Mouse (Mus musculus) embryonic facial prominence, embryonic 11.5 days (tissue): ENCODE results near the gene Timp3. TPM values are rescaled to one million over a fixed set of nuclear protein-coding genes. Genes with fewer than 3 reads are reported as not detected.
"Not testable (repeated sequence)": the region's sequence is repeated elsewhere in the genome, so short reads cannot be mapped to it uniquely, and the experiment has no call there.

Experiments
- ATAC-seq: fragments of 200-750 bp; cut with Nextera tagmentation; replicated peaks from 2 replicates; pipeline ENCODE4 v1.8.0; 2017; ENCODE audit warnings: low read depth; ENCODE audit not compliant: insufficient number of reproducible peaks, low FRiP score, low TSS enrichment
- DNase-seq: peaks from one replicate; pipeline ENCODE4 v3.0.0-alpha.2; 2015; ENCODE audit warnings: low spot score
- H3K27ac ChIP-seq: fragments of 300-500 bp; sonication (generic); replicated peaks from 2 replicates; pipeline ENCODE4 v1.5.1; 2014; ENCODE audit warnings: mild to moderate bottlenecking, low read depth, low read length, control low read depth
- H3K27me3 ChIP-seq: fragments of 300-500 bp; sonication (generic); 2 replicates; pipeline ENCODE4 v1.6.1; 2014; ENCODE audit warnings: mild to moderate bottlenecking, low read length, moderate library complexity, mixed read lengths; ENCODE audit not compliant: control insufficient read depth, insufficient read depth
- H3K36me3 ChIP-seq: fragments of 300-500 bp; sonication (generic); replicated peaks from 2 replicates; pipeline ENCODE4 v1.6.1; 2014; ENCODE audit warnings: low read depth, mild to moderate bottlenecking, low read length, moderate library complexity, mixed read lengths; ENCODE audit not compliant: control insufficient read depth, insufficient read depth
- H3K4me1 ChIP-seq: fragments of 300-500 bp; sonication (generic); 2 replicates; pipeline ENCODE4 v1.6.1; 2014; ENCODE audit warnings: low read length, mixed read lengths; ENCODE audit not compliant: control insufficient read depth, insufficient read depth
- H3K4me2 ChIP-seq: fragments of 300-500 bp; sonication (generic); 2 replicates; pipeline ENCODE4 v1.6.1; 2014; ENCODE audit warnings: low read depth, mild to moderate bottlenecking, control low read depth, low read length, moderate library complexity
- H3K4me3 ChIP-seq: fragments of 300-500 bp; sonication (generic); 2 replicates; pipeline ENCODE4 v1.5.1; 2014; ENCODE audit warnings: low read depth, low read length, control low read depth
- H3K9ac ChIP-seq: fragments of 300-500 bp; sonication (generic); replicated peaks from 2 replicates; pipeline ENCODE4 v1.6.1; 2014; ENCODE audit warnings: mild to moderate bottlenecking, control low read depth, low read length
- H3K9me3 ChIP-seq: fragments of 300-500 bp; sonication (generic); replicated peaks from 2 replicates; pipeline ENCODE4 v1.6.1; 2016; ENCODE audit warnings: mild to moderate bottlenecking, low read length, inconsistent platforms, mixed read lengths; ENCODE audit not compliant: control insufficient read depth
- WGBS: fragments of 180-500 bp; shearing (Covaris S2); extraction: QIAGEN DNeasy Blood & Tissue Kit; methylation state at CpG from one replicate; pipeline ENCODE4 v1.1.7; 2014; 5-methylcytosine and 5-hydroxymethylcytosine counted together
- polyA plus RNA-seq: library from polyadenylated mRNA; unstranded; fragments of >200 nt; fragmentation: Nextera tagmentation; extraction: Ambion mirVana; gene quantifications from 2 replicates; pipeline ENCODE4 v1.2.1, GENCODE M21; 2014

The Timp3 gene
- polyA plus RNA-seq, 1 experiment from 2014 or later = 40.0 TPM

DNA sequence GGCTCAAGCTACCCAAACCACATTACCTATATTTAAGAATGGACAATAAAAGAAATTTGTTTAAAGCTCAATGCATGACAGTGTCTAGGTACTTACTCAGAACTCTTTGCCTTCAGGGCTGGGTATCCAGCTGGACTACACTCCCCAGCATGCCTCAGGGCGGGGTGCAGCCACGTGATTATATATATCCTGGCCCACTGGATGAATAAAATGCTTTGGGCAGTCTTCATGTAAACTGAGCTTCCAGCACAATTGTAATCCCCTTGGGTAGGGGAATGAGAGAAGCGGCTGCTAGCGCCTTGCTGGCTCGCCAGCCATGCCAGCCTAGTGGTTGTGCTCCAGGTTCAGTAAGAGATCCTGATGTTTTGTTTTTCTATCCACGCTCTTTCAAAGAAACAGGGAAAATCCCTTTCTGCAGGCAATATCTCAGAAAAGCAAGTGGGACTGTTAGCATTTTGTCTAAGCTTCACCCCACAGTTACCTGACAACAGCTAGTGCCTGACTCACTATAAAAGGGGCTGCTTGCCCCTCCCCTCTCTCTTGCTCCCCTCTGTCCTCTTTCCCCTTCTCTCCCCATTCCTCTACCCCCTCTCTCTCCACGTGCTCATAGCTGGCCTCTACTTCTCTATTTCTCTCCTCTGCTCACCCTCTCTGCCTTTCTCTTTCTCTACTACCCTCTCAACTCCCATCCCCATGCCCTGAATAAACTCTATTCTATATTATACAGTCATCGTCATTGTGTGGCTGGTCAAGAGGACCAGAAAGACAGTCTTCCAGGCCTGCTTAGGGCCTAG, 76.4 kb downstream of the Timp3 start:
- Histone ChIP-seq H3K9ac (peak overlapping the region; percentile 22; the same call in 1 of the 2 replicates), H3K4me1 (no peaks in the 10 kb centered on the region), H3K27ac (no peak overlapping the region), H3K4me2 (no peak overlapping the region), H3K36me3 (no peaks in the 10 kb centered on the region), H3K9me3 (no peaks in the 10 kb centered on the region), H3K27me3 (no peaks in the 10 kb centered on the region), H3K4me3 (no peak overlapping the region)
- 58% methylated on average over 8 of the region's 8 CpGs for WGBS
- ATAC-seq (peak; percentile 75; the same call in 1 of the 2 replicates), DNase-seq (peak; percentile 68)

DNA sequence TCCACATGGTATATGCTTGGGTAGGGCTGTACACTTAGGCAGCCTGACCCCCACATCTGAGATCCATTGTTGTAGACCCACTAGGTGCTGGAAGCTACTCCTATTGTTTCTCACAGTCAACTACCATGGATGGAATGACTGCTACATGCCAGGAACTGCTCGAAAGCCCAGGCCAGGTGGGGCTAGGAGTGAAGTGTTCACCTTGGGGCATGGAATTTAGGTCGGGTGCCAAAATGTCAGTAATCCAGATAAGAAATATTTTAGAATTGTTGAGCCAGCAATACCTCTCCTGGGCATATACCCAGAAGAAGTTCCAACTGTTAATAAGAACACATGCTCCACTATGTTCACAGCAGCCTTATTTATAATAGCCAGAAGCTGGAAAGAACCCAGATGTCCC, 78.6 kb downstream of the Timp3 start:
- WGBS = 87% methylated on average over 2 of the region's 2 CpGs
- not testable (repeated sequence) for H3K9ac ChIP-seq, H3K4me3 ChIP-seq, DNase-seq, H3K27ac ChIP-seq, H3K27me3 ChIP-seq, H3K4me1 ChIP-seq, H3K9me3 ChIP-seq, ATAC-seq, H3K4me2 ChIP-seq, H3K36me3 ChIP-seq

DNA sequence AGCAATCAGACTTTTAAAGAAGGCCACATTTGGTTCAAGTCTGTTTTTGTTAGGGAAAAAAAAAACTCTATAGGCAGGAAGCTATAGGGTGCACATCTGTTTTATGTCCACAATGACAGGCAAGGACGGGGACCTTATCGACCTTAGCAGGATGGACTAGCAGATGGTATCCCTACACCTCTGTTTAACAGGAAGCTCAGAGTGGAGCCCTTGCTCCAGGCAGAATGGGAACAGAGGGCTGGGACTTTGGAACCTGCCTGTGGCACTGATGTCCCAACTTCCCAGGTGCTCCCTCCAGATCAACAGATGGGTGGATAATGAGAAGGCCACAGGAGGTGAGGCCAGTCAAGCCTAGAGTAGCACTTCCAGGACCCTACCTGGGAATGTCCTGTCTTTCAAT, 80.5 kb downstream of the Timp3 start:
- Histone ChIP-seq H3K9me3 (no peaks in the 10 kb centered on the region), H3K4me1 (no peaks in the 10 kb centered on the region), H3K27me3 (no peaks in the 10 kb centered on the region), H3K4me2 (no peak overlapping the region), H3K36me3 (no peaks in the 10 kb centered on the region), H3K27ac (no peak overlapping the region), H3K9ac (no peak overlapping the region), H3K4me3 (no peak overlapping the region)
- WGBS = 40% methylated on average over 2 of the region's 2 CpGs
- ATAC-seq (no peak), DNase-seq (peak; percentile 13)

DNA sequence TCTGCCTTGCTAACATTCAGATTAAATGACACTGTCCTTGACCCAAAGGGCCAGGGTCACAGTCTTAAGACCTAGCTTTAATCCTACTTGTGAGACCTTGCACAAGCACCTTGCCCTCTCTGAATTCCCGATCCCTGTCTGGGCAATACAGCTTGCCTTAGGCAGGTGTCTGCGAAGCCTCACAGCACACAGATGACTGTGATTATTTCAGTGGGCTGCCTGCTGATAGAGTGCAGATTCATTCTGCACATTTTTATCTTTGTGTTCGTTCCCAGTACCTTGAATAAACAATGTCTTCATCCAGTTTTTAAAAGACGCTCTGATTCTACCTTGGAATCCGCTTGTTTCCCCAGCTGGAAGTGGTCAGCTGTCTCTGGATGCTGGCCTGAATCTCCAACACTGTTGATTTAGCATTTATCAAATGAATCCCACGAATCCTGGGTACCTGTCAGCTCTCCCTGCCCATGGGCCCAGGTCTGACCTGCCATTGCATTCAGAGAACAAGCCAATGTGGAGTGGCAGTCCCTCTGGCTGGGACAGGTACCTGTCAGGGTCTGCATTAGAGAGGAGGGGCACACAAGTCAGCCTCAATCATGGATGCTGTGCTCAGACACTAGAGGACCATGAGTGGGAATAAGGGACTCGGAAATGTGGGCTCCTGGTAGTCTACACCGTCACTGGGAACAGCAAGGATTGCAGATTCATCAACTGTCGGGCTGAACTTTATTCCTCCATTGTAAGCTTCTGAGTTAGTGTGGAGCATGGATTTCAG, 81.2 kb downstream of the Timp3 start:
- Histone ChIP-seq H3K4me3 (no peak overlapping the region), H3K27me3 (no peaks in the 10 kb centered on the region), H3K4me1 (no peaks in the 10 kb centered on the region), H3K9me3 (no peaks in the 10 kb centered on the region), H3K9ac (no peak overlapping the region), H3K36me3 (no peaks in the 10 kb centered on the region), H3K27ac (no peak overlapping the region), H3K4me2 (no peak overlapping the region)
- ATAC-seq (no peak), DNase-seq (peak; percentile 22)
- 57% methylated on average over 9 of the region's 9 CpGs for WGBS

DNA sequence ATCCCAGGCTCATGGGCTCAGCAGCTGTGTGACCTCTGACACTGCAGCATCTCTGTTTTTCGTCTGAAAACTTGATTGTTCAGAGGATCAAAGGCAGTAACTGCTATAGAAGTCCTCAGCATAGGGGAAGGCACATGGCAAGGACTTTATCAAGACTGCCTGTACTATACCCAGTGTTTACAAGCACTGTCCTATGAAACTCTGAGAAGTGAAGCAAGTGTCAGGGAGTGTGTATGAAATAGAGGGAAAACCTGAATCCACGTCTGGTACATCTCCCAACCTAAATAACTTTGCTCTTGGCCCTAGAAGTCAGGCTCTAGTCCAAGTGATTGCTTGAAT, 81.7 kb downstream of the Timp3 start:
- Histone ChIP-seq H3K4me2 (no peak overlapping the region), H3K36me3 (no peaks in the 10 kb centered on the region), H3K9ac (no peak overlapping the region), H3K4me1 (no peaks in the 10 kb centered on the region), H3K27me3 (no peaks in the 10 kb centered on the region), H3K4me3 (no peak overlapping the region), H3K9me3 (no peaks in the 10 kb centered on the region), H3K27ac (no peak overlapping the region)
- ATAC-seq = no peak
- DNase-seq = peak; percentile 21
- WGBS = 31% methylated on average over 2 of the region's 2 CpGs

DNA sequence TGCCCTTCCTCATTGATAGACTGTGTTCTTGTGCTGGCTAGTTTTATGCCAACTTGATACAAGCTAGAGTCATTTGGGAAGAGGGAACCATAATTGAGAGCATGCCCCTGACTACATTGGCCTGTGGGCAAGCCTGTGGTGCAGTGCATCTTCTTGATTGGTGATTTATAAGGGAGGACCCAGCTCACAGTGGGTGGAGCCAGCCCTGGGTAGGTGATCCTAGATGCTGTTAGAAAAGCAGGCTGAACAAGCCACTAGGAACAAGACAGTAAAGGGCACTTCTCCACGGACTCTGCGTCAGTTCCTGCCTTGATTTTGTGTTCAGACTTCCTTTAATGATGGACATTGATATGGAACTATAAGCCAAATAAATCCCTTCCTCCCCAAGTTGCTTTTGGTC, 84.5 kb downstream of the Timp3 start:
- Histone ChIP-seq H3K4me3 (no peak overlapping the region), H3K4me2 (no peak overlapping the region), H3K27me3 (no peaks in the 10 kb centered on the region), H3K9me3 (no peaks in the 10 kb centered on the region), H3K9ac (no peak overlapping the region), H3K36me3 (no peaks in the 10 kb centered on the region), H3K27ac (no peak overlapping the region), H3K4me1 (no peaks in the 10 kb centered on the region)
- DNase-seq = no peak
- ATAC-seq = no peak
- WGBS = 93% methylated on average over 2 of the region's 2 CpGs

DNA sequence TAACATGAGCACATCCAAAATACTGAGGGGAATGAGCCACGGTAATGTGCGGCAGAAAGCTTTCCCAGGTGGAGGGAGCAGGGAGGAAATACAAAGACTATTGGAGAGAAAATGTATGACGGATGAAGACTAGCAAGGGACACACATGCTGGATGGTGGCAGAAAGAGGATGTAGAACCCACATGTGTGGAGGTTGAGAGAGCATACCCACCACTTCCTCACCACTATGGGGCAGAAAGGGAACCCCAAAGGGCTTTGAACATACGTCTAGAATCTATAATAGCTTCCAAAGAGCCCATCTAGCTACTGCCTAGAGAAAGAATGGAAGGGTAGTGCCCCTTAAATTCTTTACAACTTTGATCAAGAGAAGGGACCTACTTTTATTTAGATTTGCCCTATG, 85.5 kb downstream of the Timp3 start:
- no peaks in the 10 kb centered on the region for H3K4me1 ChIP-seq
- H3K4me3 ChIP-seq = no peak overlapping the region
- H3K27me3 ChIP-seq = no peaks in the 10 kb centered on the region
- H3K27ac ChIP-seq = no peak overlapping the region
- no peak overlapping the region for H3K4me2 ChIP-seq
- no peak for DNase-seq
- no peak for ATAC-seq
- no peaks in the 10 kb centered on the region for H3K36me3 ChIP-seq
- WGBS = 47% methylated on average over 4 of the region's 4 CpGs
- H3K9ac ChIP-seq = no peak overlapping the region
- no peaks in the 10 kb centered on the region for H3K9me3 ChIP-seq

DNA sequence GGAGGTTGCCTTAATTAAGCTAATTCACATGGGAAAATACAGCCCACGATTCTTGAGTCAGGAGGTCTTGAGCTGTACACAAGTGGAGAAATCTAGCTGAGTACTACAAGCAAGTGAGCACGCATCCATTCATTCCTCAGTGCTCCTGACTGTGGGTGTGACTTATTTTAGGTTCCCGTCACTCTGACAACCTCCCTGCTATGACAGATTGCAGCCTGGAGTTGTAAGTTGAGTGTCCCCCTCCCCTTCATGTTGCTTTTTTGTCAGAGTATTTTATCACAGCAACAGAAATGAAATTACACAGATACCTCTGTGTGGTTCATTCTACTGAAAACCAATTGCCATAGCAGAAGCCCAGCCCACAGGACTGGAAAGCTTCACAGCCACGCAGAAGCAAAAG, 86.1 kb downstream of the Timp3 start:
- Histone ChIP-seq H3K9me3 (no peaks in the 10 kb centered on the region), H3K36me3 (no peaks in the 10 kb centered on the region), H3K4me3 (no peak overlapping the region), H3K27ac (no peak overlapping the region), H3K4me2 (no peak overlapping the region), H3K27me3 (no peaks in the 10 kb centered on the region), H3K9ac (no peak overlapping the region), H3K4me1 (no peaks in the 10 kb centered on the region)
- no peak for ATAC-seq
- no peak for DNase-seq
- WGBS = 89% methylated on average over 4 of the region's 4 CpGs
